Mouse (Mus musculus): ENCODE measurements around the gene Gpn1. TPM values are rescaled to one million over a fixed set of nuclear protein-coding genes. Genes with fewer than 3 reads are reported as not detected.
"Not testable (repeated sequence)": the region's sequence is repeated elsewhere in the genome, so short reads cannot be mapped to it uniquely, and the experiment has no call there.

The Gpn1 gene
- polyA plus RNA-seq, 1 experiment from 2014 or later, result 80.7 TPM

DNA sequence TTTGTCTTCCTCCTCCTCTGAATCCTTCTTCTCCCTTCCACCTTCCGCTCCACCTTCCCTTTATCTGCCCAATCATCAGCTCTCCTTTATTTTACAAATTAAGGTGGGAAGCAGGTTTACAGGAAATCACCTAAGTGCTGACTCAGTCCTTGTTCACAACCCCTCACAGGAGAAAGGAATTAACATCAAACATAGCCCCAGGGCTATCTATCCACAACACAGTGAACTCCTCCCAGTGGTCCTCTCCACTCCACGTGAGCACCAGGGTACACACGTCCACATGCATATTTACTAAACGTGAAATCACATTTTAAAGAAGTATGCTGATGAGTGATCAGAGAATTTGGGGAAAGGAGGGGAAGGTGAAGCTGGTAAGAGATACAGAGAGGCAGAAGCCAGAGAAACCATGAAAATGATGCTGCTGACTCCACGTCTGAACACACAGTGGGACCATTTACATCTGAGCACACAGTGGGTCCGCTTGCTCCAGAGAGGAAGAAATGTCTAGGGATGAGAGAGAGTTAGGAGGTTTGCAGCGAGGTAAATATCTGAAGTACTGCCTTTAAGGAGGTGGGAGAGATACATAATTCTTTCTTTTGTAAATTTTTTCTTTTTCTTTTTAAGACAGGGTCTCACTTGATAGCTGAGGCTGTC, 5.3 kb upstream of the Gpn1 start:
- ATAC-seq (ENCODE audit: insufficient number of reproducible peaks, insufficient read depth, low FRiP score, low TSS enrichment), result no peak
- Histone ChIP-seq H3K4me3 (no peak overlapping the region), H3K36me3 (peaks cover 6% of the 10 kb centered on the region), H3K27ac (no peak overlapping the region), H3K4me1 (no peaks in the 10 kb centered on the region), H3K9ac (no peak overlapping the region), H3K9me3 (no peaks in the 10 kb centered on the region), H3K4me2 (replicated peaks) (no peak overlapping the region), H3K27me3 (no peaks in the 10 kb centered on the region)
- 65% methylated on average over 7 of the region's 7 CpGs for WGBS

DNA sequence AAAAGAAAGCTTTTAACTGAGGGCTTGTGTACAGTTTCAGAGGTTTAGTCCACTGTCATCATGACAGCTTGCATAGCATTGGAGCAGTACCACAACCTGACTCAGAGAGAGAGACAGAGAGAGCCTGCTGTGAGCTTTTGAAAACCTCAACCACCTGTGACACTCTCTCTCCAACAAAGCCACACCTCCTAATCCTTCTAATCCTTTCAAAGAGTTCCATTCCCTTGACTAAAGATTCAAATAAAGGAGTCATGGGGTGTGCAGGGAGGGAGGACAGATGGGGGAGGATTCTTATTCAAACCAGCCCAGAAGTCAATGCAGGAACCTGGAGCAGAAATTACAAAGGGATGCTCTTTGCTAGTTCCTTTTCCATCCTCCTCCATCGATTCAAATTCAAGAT, 2.5 kb upstream of the Gpn1 start:
- Histone ChIP-seq H3K36me3 (peaks cover 10% of the 10 kb centered on the region), H3K4me1 (peaks cover 8% of the 10 kb centered on the region; the same call in 1 of the 2 replicates), H3K27ac (no peak overlapping the region), H3K9me3 (no peaks in the 10 kb centered on the region), H3K4me3 (no peak overlapping the region), H3K4me2 (replicated peaks) (no peak overlapping the region), H3K9ac (no peak overlapping the region), H3K27me3 (no peaks in the 10 kb centered on the region)
- ATAC-seq (ENCODE audit: insufficient number of reproducible peaks, insufficient read depth, low FRiP score, low TSS enrichment), result no peak
- 62% methylated on average over 1 of the region's 1 CpGs for whole genome bisulfite sequencing

DNA sequence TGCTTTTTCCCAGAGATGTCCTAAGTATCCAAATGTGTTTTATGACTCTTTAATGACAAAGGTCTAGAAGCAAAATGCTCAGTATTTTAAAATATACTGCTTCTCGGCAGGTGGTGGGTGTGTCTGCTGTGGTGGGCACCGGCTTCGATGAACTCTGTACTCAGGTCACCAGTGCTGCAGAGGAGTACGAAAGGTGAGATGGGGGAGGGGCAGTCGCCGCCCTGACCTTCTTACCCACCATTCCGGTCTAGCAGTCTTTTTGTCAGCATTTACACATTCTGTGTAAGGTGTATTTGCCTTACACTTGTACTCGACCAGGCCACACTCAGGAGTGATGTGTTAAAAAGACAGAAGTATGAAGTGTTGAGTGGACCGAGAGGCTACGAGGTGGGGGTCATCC, 10.3 kb downstream of the Gpn1 start:
- Histone ChIP-seq H3K9ac (no peak overlapping the region), H3K27me3 (no peaks in the 10 kb centered on the region), H3K36me3 (peaks cover 81% of the 10 kb centered on the region), H3K4me2 (replicated peaks) (no peak overlapping the region), H3K4me1 (no peaks in the 10 kb centered on the region), H3K4me3 (no peak overlapping the region), H3K27ac (no peak overlapping the region), H3K9me3 (no peaks in the 10 kb centered on the region)
- 88% methylated on average over 10 of the region's 10 CpGs for WGBS
- no peak for ATAC-seq (ENCODE audit: insufficient number of reproducible peaks, insufficient read depth, low FRiP score, low TSS enrichment)

DNA sequence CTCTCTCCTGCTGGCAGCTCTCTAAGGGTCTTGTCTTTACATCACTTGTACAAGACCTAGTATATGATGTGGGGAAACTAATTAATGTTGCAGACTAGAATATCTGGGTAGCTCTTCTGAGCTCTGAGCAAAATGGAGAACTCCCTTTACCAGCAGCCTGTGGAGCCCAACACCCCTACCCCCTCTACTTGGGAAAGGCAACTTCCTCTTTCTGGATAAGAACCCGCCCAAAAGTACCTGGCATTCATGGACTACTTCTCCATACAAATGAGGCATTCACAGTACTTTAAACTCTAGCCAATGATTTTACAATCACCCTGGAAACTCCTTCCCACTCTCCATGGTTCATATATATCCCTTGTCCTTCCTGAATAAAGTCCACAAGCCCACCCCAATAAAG, 17.9 kb downstream of the Gpn1 start:
- H3K27ac ChIP-seq, result no peak overlapping the region
- no peak overlapping the region for H3K9ac ChIP-seq
- peaks cover 91% of the 10 kb centered on the region for H3K36me3 ChIP-seq
- no peak overlapping the region for H3K4me3 ChIP-seq
- H3K4me1 ChIP-seq, result no peaks in the 10 kb centered on the region
- WGBS, result 85% methylated on average over 1 of the region's 1 CpGs
- H3K9me3 ChIP-seq, result no peaks in the 10 kb centered on the region
- no peak for ATAC-seq (ENCODE audit: insufficient number of reproducible peaks, insufficient read depth, low FRiP score, low TSS enrichment)
- H3K27me3 ChIP-seq, result no peaks in the 10 kb centered on the region
- H3K4me2 ChIP-seq (replicated peaks), result no peak overlapping the region

DNA sequence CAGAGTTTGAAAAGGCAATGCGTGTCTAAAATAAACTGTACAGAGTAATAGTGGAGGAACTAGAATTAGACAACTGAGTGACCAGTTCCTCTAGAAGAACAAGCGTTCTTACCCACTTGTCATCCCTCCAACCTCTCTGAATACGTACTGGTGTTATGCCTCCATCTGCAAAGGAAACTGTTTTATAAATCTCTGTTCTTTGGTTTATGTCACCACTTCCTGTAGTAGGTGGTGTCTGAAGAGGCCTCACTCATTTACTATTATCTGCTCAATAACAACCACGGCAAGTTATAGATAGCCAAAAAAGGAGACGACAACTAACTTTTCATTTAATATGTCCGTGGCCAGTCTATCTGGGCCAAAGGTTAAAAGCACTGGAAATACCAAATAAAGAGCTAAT, 26.0 kb downstream of the Gpn1 start:
- no peaks in the 10 kb centered on the region for H3K9me3 ChIP-seq
- H3K4me2 ChIP-seq (replicated peaks), result no peak overlapping the region
- H3K27ac ChIP-seq, result no peak overlapping the region
- 93% methylated on average over 6 of the region's 6 CpGs for WGBS
- no peak for ATAC-seq (ENCODE audit: insufficient number of reproducible peaks, insufficient read depth, low FRiP score, low TSS enrichment)
- H3K27me3 ChIP-seq, result no peaks in the 10 kb centered on the region
- no peak overlapping the region for H3K9ac ChIP-seq
- peaks cover 2% of the 10 kb centered on the region for H3K4me1 ChIP-seq
- H3K36me3 ChIP-seq, result peaks cover 70% of the 10 kb centered on the region
- no peak overlapping the region for H3K4me3 ChIP-seq

DNA sequence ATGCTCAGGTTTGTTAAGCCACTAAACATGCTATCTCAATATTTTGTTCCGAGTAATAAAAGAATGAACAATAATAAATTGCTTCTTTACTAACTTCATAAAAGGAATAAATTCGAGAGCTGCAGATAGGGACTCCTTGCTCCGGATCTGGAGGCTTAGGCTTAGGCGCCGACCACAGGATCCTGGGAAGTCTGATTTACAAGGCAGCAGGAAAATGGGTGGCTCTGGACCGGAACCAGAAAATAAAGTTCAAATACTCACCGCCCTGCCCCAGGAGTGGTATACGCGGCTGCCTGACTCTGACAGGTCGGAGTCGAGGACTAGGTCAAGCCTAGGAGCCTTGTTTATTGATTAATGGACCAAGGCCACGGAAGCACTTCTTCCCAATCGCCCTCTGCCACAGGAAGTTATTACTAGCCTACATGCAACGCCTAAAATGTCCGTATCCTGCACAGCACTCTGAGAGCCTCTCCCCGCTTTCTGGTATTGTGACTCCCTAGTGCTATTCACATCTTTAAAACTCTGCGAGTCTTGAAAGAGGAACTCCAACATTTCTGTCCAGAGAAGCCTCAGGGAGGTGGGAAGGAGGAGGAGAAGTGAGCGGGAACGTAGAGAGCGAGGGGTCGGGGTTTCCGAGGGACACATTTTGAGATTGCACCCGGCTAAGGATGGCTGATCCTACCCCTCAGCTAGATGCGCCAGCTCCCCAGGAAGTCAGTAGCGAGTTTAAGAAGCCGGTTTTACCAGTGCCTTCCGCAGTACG, 32.0 kb downstream of the Gpn1 start, which contains the start of gene Slc4a1ap:
TSS of gene Slc4a1ap (plus strand) at position 642 of the 763 bp plus-strand sequence.
- Histone ChIP-seq H3K4me3 (peak within 1 kb of the TSS; percentile 98), H3K4me1 (peaks cover 19% of the 10 kb centered on the region), H3K4me2 (replicated peaks) (peak within 1 kb of the TSS; percentile 96), H3K9ac (peak within 1 kb of the TSS; percentile 94), H3K36me3 (peaks cover 42% of the 10 kb centered on the region), H3K27ac (peak within 1 kb of the TSS; percentile 80), H3K9me3 (no peaks in the 10 kb centered on the region), H3K27me3 (no peaks in the 10 kb centered on the region)
- WGBS, result under 1% methylated on average over 28 of the region's 28 CpGs
- 0 out of 2 replicates have a peak, but pooled peaks have one; percentile 41 for ATAC-seq (ENCODE audit: insufficient number of reproducible peaks, insufficient read depth, low FRiP score, low TSS enrichment)

DNA sequence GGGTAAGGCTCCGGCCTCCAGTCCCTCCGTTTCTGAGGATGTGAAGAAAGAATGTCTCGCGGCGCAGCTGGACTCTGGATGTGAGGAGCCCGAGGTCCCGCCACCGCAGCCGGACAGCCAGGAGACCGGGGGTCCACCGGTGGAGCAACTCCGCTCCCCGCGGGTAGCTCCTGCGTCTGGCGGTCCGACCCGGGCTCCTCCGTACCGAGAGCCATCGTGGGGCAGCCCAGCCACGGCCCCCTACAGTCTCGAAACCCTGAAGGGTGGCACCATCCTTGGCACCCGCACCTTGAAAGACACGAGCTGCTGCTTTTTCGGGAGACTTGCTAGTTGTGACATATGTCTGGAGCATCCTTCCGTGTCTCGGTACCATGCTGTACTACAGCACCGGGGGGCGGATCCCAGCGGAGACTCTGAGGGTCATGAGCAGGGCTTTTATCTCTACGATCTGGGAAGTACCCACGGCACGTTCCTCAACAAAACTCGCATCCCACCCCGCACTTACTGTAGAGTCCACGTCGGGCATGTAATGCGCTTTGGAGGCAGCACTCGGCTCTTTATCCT, 32.7 kb downstream of the Gpn1 start:
- Histone ChIP-seq H3K4me1 (peaks cover 19% of the 10 kb centered on the region), H3K27me3 (no peaks in the 10 kb centered on the region), H3K27ac (peak overlapping the region; percentile 80; the same call in 1 of the 2 replicates), H3K4me3 (peak overlapping the region; percentile 98), H3K4me2 (replicated peaks) (peak overlapping the region; percentile 96), H3K36me3 (peaks cover 43% of the 10 kb centered on the region), H3K9ac (peak overlapping the region; percentile 94), H3K9me3 (no peaks in the 10 kb centered on the region)
- ATAC-seq (ENCODE audit: insufficient number of reproducible peaks, insufficient read depth, low FRiP score, low TSS enrichment), result 0 out of 2 replicates have a peak, but pooled peaks have one; percentile 6
- WGBS, result 4% methylated on average over 40 of the region's 40 CpGs

DNA sequence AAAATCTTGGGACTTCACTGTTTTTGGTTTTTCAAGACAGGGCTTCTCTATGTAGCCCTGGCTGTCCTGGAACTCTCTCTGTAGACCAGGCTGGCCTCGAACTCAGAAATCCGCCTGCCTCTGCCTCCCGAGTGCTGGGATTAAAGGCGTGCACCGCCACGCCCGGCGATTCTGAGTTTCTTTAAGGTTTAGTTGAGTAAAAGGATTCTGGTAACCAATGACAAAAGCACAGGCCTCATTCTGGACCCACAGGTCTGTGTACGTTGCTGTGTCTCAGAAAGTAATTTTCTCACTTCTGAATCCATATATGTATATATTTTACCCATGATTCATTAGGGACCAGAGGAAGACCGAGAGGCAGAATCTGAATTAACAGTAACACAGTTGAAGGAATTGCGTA, 33.2 kb downstream of the Gpn1 start, which contains the start of gene Supt7l:
TSS of gene Supt7l (minus strand) at position 101 of the 400 bp plus-strand sequence.
- H3K36me3 ChIP-seq, result peaks cover 43% of the 10 kb centered on the region
- peak within 1 kb of the TSS; percentile 80 for H3K27ac ChIP-seq
- peak within 1 kb of the TSS; percentile 94 for H3K9ac ChIP-seq
- H3K4me3 ChIP-seq, result peak within 1 kb of the TSS; percentile 98
- H3K4me1 ChIP-seq, result peaks cover 19% of the 10 kb centered on the region
- not testable (repeated sequence) for H3K9me3 ChIP-seq; ATAC-seq (ENCODE audit: insufficient number of reproducible peaks, insufficient read depth, low FRiP score, low TSS enrichment); H3K27me3 ChIP-seq
- H3K4me2 ChIP-seq (replicated peaks), result peak within 1 kb of the TSS; percentile 96
- 83% methylated on average over 11 of the region's 11 CpGs for WGBS

DNA sequence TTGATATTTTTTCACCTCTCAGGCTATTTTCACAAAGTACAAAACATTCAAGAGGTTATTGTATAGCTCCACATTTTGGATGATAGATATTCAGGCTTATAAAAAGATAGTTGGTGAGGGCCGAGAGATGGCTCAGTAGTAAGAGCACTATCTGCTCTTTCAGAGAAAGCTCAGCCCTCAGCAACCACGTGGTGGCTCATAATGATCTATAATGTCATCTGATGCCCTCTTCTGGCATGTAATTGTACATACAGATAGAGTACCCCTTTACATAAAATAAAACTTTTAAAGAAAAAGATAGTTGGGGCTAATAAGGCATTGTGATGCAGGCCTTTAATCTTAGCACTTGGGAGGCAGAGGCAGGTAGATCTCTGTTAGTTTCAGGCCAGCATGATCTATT, 34.0 kb downstream of the Gpn1 start:
- no peak overlapping the region for H3K9ac ChIP-seq
- no peak overlapping the region for H3K27ac ChIP-seq
- H3K27me3 ChIP-seq, result no peaks in the 10 kb centered on the region
- no peaks in the 10 kb centered on the region for H3K9me3 ChIP-seq
- H3K4me1 ChIP-seq, result peaks cover 19% of the 10 kb centered on the region
- ATAC-seq (ENCODE audit: insufficient number of reproducible peaks, insufficient read depth, low FRiP score, low TSS enrichment), result no peak
- 56% methylated on average over 2 of the region's 2 CpGs for WGBS
- no peak overlapping the region for H3K4me3 ChIP-seq
- 0 out of 2 replicates have a peak overlapping the region, but pooled peaks have one; percentile 96 for H3K4me2 ChIP-seq (replicated peaks)
- peaks cover 44% of the 10 kb centered on the region for H3K36me3 ChIP-seq

DNA sequence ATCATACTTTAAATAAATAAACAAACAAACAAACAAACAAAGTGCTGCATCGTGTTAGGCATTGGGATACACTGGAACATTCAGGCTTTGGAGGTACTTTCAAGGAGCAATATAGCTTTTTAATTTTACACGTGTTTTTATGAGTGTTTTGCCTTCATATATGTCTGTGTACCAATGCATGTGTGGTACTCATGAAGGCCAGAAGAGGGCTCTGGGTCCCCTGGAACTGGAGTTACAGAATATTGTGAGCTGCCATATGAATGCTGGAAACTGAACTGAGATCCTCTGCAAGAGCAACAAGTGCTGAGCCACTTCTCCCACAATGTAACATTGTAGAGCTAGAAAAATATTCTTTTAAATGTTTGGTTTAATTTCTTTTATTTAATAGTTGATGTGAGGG, 40.7 kb downstream of the Gpn1 start:
- 91% methylated on average over 2 of the region's 2 CpGs for WGBS
- H3K36me3 ChIP-seq, result peaks cover 70% of the 10 kb centered on the region
- no peaks in the 10 kb centered on the region for H3K4me1 ChIP-seq
- H3K27me3 ChIP-seq, result no peaks in the 10 kb centered on the region
- no peak overlapping the region for H3K4me3 ChIP-seq
- H3K27ac ChIP-seq, result no peak overlapping the region
- H3K4me2 ChIP-seq (replicated peaks), result no peak overlapping the region
- no peak overlapping the region for H3K9ac ChIP-seq
- no peaks in the 10 kb centered on the region for H3K9me3 ChIP-seq
- no peak for ATAC-seq (ENCODE audit: insufficient number of reproducible peaks, insufficient read depth, low FRiP score, low TSS enrichment)

DNA sequence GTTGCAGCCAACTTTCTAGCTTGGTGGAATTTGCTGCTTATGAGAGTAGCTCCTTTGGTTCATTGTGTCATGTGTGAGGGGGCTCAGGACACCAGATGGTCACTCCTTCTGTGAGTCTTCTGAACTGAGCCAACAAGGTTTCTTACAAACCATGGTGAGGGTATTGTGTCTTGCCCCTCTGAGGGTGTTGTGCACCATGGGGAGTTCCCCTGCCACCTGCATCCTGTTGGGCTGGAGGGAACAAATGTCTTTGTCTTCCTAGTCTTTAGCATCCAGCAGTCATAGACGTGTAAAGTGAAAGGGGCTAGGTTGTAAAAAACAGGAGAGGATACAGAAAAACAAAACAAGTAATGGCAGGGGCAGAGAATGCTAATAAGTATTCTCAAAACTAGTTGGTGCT, 64.9 kb downstream of the Gpn1 start:
- H3K27ac ChIP-seq, result no peak overlapping the region
- H3K9ac ChIP-seq, result no peak overlapping the region
- no peaks in the 10 kb centered on the region for H3K27me3 ChIP-seq
- ATAC-seq (ENCODE audit: insufficient number of reproducible peaks, insufficient read depth, low FRiP score, low TSS enrichment), result no peak
- 0 out of 2 replicates have a peak, but pooled peaks cover 3% of the 10 kb centered on the region for H3K4me1 ChIP-seq
- 46% methylated on average over 1 of the region's 1 CpGs for WGBS
- H3K4me2 ChIP-seq (replicated peaks), result no peak overlapping the region
- no peaks in the 10 kb centered on the region for H3K9me3 ChIP-seq
- no peak overlapping the region for H3K4me3 ChIP-seq
- peaks cover 42% of the 10 kb centered on the region for H3K36me3 ChIP-seq
